Mouse (Mus musculus) neural tube, embryonic 14.5 days (tissue): ENCODE results near the gene Ssna1. TPM values are rescaled to one million over a fixed set of nuclear protein-coding genes. Genes with fewer than 3 reads are reported as not detected.

Experiments
- ATAC-seq: fragments of 200-750 bp; cut with Nextera tagmentation; 2 replicates; pipeline ENCODE4 v1.8.0; 2017; ENCODE audit warnings: low read depth, mild to moderate bottlenecking, moderate TSS enrichment, moderate library complexity
- H3K27ac ChIP-seq: fragments of 300-500 bp; sonication (generic); 2 replicates; pipeline ENCODE4 v1.5.1; 2014; ENCODE audit warnings: low read depth, mild to moderate bottlenecking, control low read depth, low read length, moderate library complexity, mixed read lengths
- H3K27me3 ChIP-seq: fragments of 300-500 bp; sonication (generic); 2 replicates; pipeline ENCODE4 v1.6.1; 2014; ENCODE audit warnings: low read length; ENCODE audit not compliant: control insufficient read depth, insufficient read depth
- H3K36me3 ChIP-seq: fragments of 300-500 bp; sonication (generic); 2 replicates; pipeline ENCODE4 v1.6.1; 2014; ENCODE audit warnings: low read length, mixed read lengths; ENCODE audit not compliant: control insufficient read depth, insufficient read depth
- H3K4me1 ChIP-seq: fragments of 300-500 bp; sonication (generic); 2 replicates; pipeline ENCODE4 v1.6.1; 2014; ENCODE audit warnings: low read length; ENCODE audit not compliant: control insufficient read depth, insufficient read depth
- H3K4me2 ChIP-seq: fragments of 300-500 bp; sonication (generic); 2 replicates; pipeline ENCODE4 v1.6.1; 2014; ENCODE audit warnings: mild to moderate bottlenecking, low read depth, low read length, control low read depth
- H3K4me3 ChIP-seq: fragments of 300-500 bp; sonication (generic); 2 replicates; pipeline ENCODE4 v1.5.1; 2014; ENCODE audit warnings: low read depth, low read length, control low read depth, mixed read lengths
- H3K9ac ChIP-seq: fragments of 300-500 bp; sonication (generic); replicated peaks from 2 replicates; pipeline ENCODE4 v1.6.1; 2014; ENCODE audit warnings: low read depth, mild to moderate bottlenecking, control low read depth, low read length, mixed read lengths
- H3K9me3 ChIP-seq: fragments of 300-500 bp; sonication (generic); 2 replicates; pipeline ENCODE4 v1.6.1; 2016; ENCODE audit warnings: low read length; ENCODE audit not compliant: control insufficient read depth
- WGBS: fragments of 180-500 bp; shearing (Covaris S2); extraction: QIAGEN DNeasy Blood & Tissue Kit; methylation state at CpG from one replicate; pipeline ENCODE4 v1.1.7; 2014; 5-methylcytosine and 5-hydroxymethylcytosine counted together
- polyA plus RNA-seq: library from polyadenylated mRNA; unstranded; fragments of >200 nt; fragmentation: Nextera tagmentation; extraction: Ambion mirVana; gene quantifications from 2 replicates; pipeline ENCODE4 v1.2.1, GENCODE M21; 2014

Gene Ssna1
- polyA plus RNA-seq, 1 experiment from 2014 or later: 182 TPM

- Histone ChIP-seq H3K4me1 (no peaks in the 10 kb centered on the region), H3K4me3 (peak overlapping the region; percentile 38), H3K9ac (peak overlapping the region; percentile 13; the same call in 1 of the 2 replicates), H3K27me3 (peaks cover 29% of the 10 kb centered on the region), H3K36me3 (peaks cover 11% of the 10 kb centered on the region), H3K9me3 (no peaks in the 10 kb centered on the region), H3K4me2 (peak overlapping the region; percentile 52), H3K27ac (0 out of 2 replicates have a peak overlapping the region, but pooled peaks have one; percentile 12)
- WGBS: 2% methylated on average over 42 of the region's 45 CpGs
- peak; percentile 81 for ATAC-seq
These were observed 32.7 kb upstream of the Ssna1 start for GRCm38 (mm10) chr2:25304657-25305541.

DNA sequence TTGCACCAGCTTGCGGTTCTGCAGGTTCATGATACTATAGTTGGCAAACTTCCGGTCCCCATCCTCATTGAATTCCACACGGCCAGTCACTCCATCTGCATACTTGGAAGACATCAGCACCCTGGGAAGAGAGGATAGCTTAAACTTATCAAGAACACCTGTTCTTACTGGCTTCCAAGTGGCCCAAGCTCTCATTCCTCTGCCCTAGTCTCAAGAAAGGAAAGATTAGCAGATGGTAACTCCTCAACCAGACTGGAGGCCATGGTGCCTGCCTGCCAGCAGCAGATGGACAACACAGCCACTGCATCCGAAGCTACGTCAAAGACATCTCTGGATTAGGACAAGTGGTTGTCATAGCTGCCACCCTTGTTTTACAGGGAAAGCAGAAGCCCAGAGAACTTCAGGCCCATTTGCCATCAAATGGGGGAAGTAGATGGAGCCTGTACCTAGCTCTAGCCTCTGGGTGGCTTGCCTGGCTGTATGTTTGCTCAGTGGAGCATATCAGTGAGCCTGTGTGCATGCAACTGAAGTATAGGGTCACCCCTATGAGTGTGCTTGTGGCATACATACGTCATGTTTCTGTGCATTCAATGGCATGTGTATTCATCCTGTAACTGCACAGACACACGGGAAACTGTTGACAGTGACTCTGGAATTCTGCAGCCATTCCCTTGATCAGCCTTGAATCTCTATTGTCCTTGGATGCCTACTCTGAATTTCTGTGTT lies 31.9 kb upstream of the Ssna1 start:
- H3K36me3 ChIP-seq: peaks cover 10% of the 10 kb centered on the region
- WGBS: 77% methylated on average over 7 of the region's 7 CpGs
- H3K27me3 ChIP-seq: peaks cover 27% of the 10 kb centered on the region
- no peak overlapping the region for H3K4me3 ChIP-seq
- ATAC-seq: no peak
- H3K9me3 ChIP-seq: no peaks in the 10 kb centered on the region
- H3K4me1 ChIP-seq: no peaks in the 10 kb centered on the region
- H3K4me2 ChIP-seq: peak overlapping the region; percentile 52
- no peak overlapping the region for H3K9ac ChIP-seq
- no peak overlapping the region for H3K27ac ChIP-seq

DNA sequence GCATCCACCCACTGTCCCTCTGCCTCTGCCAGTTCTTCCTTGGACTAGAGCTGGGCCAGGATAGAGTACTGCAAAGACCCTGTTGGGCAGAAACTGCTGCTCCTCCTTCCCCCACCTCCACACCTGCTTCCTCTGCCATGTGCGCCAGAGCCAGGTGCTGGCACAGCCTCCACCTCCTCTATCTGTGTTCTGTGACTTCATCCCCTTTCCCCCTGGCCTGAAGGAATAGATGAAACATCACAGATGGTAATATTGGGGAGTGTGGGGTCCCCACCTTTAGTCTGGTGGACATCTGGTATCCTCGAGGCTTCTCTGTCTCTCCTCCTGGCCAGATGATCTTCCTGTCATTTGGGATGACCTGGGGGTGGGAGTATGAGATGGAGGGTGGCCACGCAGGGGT lies 31.2 kb upstream of the Ssna1 start:
- 76% methylated on average over 3 of the region's 3 CpGs for WGBS
- Histone ChIP-seq H3K9me3 (no peaks in the 10 kb centered on the region), H3K4me1 (no peaks in the 10 kb centered on the region), H3K27me3 (peaks cover 22% of the 10 kb centered on the region), H3K9ac (0 out of 2 replicates have a peak overlapping the region, but pooled peaks have one; percentile 2), H3K27ac (no peak overlapping the region), H3K4me3 (no peak overlapping the region), H3K36me3 (peaks cover 6% of the 10 kb centered on the region), H3K4me2 (no peak overlapping the region)
- ATAC-seq: no peak

DNA sequence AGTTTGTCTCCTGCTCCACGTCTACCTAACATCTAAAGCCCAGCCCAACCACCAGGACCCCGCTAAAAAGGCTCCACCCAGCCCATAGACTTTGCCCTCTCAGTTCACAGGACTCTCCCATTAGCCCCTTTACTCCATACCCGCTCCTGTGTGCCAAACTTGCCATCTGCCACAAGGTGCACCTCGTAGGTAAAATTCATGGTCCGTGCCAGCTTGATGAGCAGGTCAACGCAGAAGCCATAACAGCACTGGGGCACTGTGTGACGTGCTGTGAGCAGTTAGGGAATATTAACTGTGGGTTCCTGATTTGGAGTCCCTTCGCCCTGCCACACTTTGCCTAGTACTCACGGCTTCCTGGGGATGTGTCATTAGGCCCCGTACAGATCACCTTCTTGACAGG lies 25.8 kb upstream of the Ssna1 start:
- no peak overlapping the region for H3K9ac ChIP-seq
- H3K36me3 ChIP-seq: peaks cover 13% of the 10 kb centered on the region
- no peak overlapping the region for H3K4me3 ChIP-seq
- no peaks in the 10 kb centered on the region for H3K4me1 ChIP-seq
- no peaks in the 10 kb centered on the region for H3K9me3 ChIP-seq
- no peak for ATAC-seq
- H3K27me3 ChIP-seq: peaks cover 17% of the 10 kb centered on the region
- no peak overlapping the region for H3K4me2 ChIP-seq
- 80% methylated on average over 10 of the region's 10 CpGs for WGBS
- no peak overlapping the region for H3K27ac ChIP-seq

GRCm38 (mm10) chr2:25297093-25297492 lies 24.9 kb upstream of the Ssna1 start:
- 79% methylated on average over 6 of the region's 8 CpGs for WGBS
- H3K27me3 ChIP-seq: peaks cover 24% of the 10 kb centered on the region
- no peak for ATAC-seq
- peaks cover 13% of the 10 kb centered on the region for H3K36me3 ChIP-seq
- no peak overlapping the region for H3K4me2 ChIP-seq
- peaks cover 4% of the 10 kb centered on the region for H3K4me1 ChIP-seq
- no peak overlapping the region for H3K27ac ChIP-seq
- no peak overlapping the region for H3K4me3 ChIP-seq
- no peak overlapping the region for H3K9ac ChIP-seq
- H3K9me3 ChIP-seq: no peaks in the 10 kb centered on the region

DNA sequence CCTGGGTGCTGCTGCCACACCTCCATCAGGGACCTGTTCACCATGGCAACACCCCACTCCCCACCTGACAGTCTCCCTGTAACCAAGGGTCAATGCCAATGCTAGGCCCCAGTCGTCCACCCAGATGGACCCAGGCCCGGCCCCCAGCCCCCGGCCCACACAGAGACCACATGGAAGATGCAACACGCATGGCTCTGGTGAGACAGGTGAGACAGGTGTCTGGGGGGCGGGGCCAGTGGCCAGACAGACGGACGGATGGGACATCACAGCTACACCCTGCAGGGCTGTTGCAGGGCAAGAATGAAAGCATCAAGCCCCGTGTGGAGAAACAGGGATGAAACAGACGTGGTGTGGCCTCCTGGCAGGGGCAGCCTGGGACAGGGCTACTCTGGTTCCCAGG lies 21.5 kb upstream of the Ssna1 start:
- 79% methylated on average over 9 of the region's 9 CpGs for WGBS
- H3K4me3 ChIP-seq: no peak overlapping the region
- no peak overlapping the region for H3K9ac ChIP-seq
- peaks cover 13% of the 10 kb centered on the region for H3K36me3 ChIP-seq
- no peak for ATAC-seq
- H3K27me3 ChIP-seq: peaks cover 56% of the 10 kb centered on the region
- H3K27ac ChIP-seq: no peak overlapping the region
- no peaks in the 10 kb centered on the region for H3K9me3 ChIP-seq
- H3K4me2 ChIP-seq: no peak overlapping the region
- peaks cover 18% of the 10 kb centered on the region for H3K4me1 ChIP-seq

- no peak overlapping the region for H3K27ac ChIP-seq
- peaks cover 61% of the 10 kb centered on the region for H3K27me3 ChIP-seq
- H3K4me1 ChIP-seq: peaks cover 18% of the 10 kb centered on the region
- no peak overlapping the region for H3K4me3 ChIP-seq
- ATAC-seq: no peak
- 0% methylated on average over 1 of the region's 1 CpGs for WGBS
- no peak overlapping the region for H3K4me2 ChIP-seq
- H3K36me3 ChIP-seq: peaks cover 13% of the 10 kb centered on the region
- H3K9me3 ChIP-seq: no peaks in the 10 kb centered on the region
- H3K9ac ChIP-seq: no peak overlapping the region
These were observed 20.6 kb upstream of the Ssna1 start for GRCm38 (mm10) chr2:25292856-25293255.

GRCm38 (mm10) chr2:25292054-25292544 lies 19.9 kb upstream of the Ssna1 start:
- Histone ChIP-seq H3K4me3 (peak overlapping the region; percentile 22), H3K9me3 (no peaks in the 10 kb centered on the region), H3K4me2 (peak overlapping the region; percentile 35), H3K9ac (0 out of 2 replicates have a peak overlapping the region, but pooled peaks have one; percentile 32), H3K27me3 (peaks cover 56% of the 10 kb centered on the region), H3K27ac (no peak overlapping the region), H3K4me1 (peaks cover 18% of the 10 kb centered on the region), H3K36me3 (peaks cover 8% of the 10 kb centered on the region)
- 6% methylated on average over 24 of the region's 43 CpGs for WGBS
- peak; percentile 16; the same call in 1 of the 2 replicates for ATAC-seq
